Mouse (Mus musculus): ENCODE measurements around the gene Upp2.

DNA sequence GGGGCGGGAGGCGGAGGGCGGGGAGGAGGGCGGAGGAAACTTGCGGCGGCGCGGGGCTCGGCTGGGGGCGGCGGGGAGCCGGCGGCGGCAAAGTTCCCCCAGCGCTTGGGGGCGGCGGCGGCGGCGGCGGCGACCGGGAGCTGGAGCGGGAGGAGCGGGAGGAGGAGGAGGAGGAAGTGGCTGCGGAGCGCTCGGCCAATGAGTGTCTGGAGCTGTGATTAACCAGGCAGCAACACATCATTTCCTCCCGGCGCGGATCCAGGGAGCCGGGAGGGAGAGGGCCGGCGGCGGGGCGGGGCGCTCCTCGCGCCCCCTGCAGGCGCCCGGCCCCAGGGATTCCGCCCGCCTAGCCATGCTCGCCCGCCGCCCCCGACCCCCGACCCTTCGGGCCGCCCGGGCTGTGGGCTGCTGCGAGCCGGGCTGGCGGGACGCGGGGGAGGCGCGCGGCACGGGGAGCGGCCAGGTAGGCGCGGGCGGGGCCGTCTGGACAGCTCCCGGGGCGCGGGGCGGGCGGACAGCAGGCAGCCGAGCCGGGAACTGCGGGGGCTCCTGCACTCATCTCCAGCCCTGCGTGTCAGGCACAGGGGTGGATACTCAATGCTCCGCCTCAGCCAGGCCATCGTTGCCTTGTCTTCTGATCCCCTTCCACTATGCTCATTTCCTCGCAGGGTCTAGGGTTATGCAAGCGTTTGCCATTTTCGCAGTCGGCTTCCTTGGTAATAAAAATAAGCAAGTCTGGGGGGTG lies at the start of gene Upp2, which contains the start of gene Acvr1:
- TF ChIP-seq POLR2A (IDR thresholded peaks at IDR 0.05; ENCODE audit: extremely low read depth, insufficient read depth, low read length), result no peak
- TF ChIP-seq CTCF (IDR thresholded peaks at IDR 0.05; ENCODE audit: low read depth, low read length), result 0 out of 2 replicates have a peak, but pooled peaks have one; percentile 12
